Mouse (Mus musculus) MEL (cell line): ENCODE measurements around the gene Mpzl1.

Experiments
- TCF12 ChIP-seq: IDR thresholded peaks from 2 replicates; pipeline ENCODE4 v1.6.1; 2014; ENCODE audit warnings: low read depth, mild to moderate bottlenecking, inconsistent platforms, low read length, improper control_type of control experiment, moderate library complexity
- USF1 ChIP-seq: IDR thresholded peaks from 2 replicates; pipeline ENCODE4 v1.6.1; 2014; ENCODE audit warnings: low read depth, mild to moderate bottlenecking, inconsistent platforms, low read length, improper control_type of control experiment, moderate library complexity

DNA sequence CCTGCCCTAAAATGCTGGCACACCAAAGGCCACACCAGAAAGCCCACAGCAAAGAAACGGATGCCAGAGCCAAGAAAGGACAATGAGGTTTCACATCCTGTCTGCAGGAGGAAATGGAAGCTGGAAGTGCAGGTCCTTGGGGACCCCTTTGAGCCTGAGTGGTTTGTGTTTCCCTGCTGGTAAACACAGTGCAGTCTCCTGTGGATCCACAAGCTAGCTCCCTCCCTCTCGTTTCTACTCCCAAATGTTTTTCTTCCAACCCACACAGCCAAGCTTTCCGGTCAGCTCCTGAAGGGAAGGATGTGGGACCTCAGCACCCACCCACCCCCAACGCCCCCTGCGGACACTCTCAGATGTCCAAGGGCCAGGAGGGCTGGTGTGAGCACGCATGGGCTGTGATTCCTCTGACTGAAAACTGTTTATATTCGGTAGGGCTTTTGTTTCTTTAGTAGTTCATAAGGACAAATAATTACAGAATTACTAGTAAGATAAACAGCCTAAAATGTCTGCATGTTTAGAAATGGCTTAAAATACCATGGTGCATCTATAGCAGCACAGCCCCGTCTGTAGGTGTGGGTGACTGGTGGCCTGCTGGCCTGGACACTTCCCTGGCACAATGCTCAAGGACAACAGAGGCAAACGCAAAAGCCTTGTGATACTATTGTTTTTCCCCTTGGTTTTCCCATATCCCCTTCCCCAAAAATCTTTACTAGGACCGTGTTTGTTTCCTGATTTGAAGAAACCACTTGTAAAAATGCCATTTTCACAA, 44.9 kb downstream of the Mpzl1 start:
- TF ChIP-seq USF1 = no peak
- TF ChIP-seq TCF12 = no peak
